Mouse (Mus musculus): ENCODE measurements at regions not wholly inside any gene's neighbourhood (a gene's known extent, or its start where the extent isn't known, plus 50 kb on each side); places are given as distances from the start of the nearest gene placed in this dataset.

DNA sequence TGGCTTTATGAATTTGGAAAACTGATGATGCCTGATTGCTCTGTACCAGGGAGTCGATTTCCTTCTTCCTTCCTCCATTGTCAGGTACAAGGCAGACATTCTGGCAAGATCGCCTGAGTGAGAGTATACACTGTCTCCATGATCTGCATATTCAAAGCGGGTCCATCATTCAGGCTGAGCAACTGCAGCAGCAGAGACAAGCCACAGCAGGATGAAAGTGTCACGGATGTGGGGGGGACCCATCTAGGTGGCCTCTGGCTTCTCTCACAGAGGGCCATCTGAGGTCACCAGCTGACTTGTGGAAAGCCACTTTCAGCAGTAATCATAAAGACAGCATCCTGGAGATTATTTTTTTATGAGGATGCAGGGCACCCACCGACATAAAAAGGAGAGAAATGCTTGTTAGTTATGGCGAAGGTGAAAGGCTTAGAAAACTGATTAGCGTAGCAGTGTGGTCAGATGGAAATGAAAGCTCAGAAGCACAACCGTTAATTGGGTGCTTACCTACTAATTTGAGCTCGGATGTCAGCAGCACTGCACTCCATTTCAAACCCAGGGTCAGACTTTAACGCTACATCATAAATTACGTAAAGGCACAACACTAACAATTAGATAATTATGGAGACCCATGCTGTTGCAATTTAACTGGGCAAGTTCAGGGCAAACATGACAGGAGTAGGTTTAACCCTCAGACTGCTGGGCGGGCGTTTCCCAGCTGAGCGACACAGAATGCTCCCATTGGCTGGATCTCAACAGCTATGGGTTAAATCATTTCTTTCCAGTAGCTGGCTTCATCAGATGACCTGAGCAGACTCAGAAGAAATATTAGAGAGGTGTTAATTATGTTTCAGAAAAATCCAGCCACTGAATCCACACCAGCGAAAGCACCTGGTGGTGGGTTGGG lies 189.3 kb downstream of the Arrdc4 start:
- H3K4me2 ChIP-seq (ENCODE audit: low read depth, low read length) = no peak overlapping the region
- no peak overlapping the region for H3K9ac ChIP-seq (ENCODE audit: low read length)
- no peak overlapping the region for H3K4me3 ChIP-seq (ENCODE audit: low read length)
- no peaks in the 10 kb centered on the region for H3K9me3 ChIP-seq (replicated peaks; ENCODE audit: control insufficient read depth, low read length)
- no peak overlapping the region for H3K27ac ChIP-seq (ENCODE audit: low read length)
- 71% methylated on average over 15 of the region's 15 CpGs for WGBS
- no peak for ATAC-seq (replicated peaks; ENCODE audit: extremely low read depth, insufficient read depth, low FRiP score)
- H3K36me3 ChIP-seq (ENCODE audit: control insufficient read depth, insufficient read depth) = no peaks in the 10 kb centered on the region
- no peaks in the 10 kb centered on the region for H3K27me3 ChIP-seq (ENCODE audit: control insufficient read depth, insufficient read depth, low read length)
- peaks cover 3% of the 10 kb centered on the region; the same call in 1 of the 2 replicates for H3K4me1 ChIP-seq (ENCODE audit: control insufficient read depth, insufficient read depth, low read length)

DNA sequence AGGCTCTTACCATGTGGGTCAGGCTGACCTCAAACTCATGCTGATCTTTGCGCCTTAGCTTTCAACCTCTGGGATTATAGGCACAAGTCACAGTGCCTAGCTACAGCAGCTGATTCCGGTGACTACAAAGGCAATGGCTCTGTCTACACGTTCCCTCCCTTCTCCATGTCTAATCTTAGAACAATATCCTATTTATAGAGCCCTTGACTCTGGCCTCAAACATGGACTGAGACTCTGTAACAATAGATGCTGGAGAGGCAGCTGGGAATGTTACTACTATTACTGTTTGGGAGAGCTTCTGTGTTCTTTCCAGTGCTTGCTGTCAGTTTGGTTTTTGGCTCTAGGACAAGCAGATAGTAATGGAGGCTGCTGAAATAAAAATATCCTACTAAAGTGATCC lies 198.7 kb downstream of the Arrdc4 start:
- no peaks in the 10 kb centered on the region for H3K36me3 ChIP-seq (ENCODE audit: control insufficient read depth, insufficient read depth)
- 28% methylated on average over 3 of the region's 3 CpGs for WGBS
- H3K9ac ChIP-seq (ENCODE audit: low read length) = no peak overlapping the region
- H3K4me1 ChIP-seq (ENCODE audit: control insufficient read depth, insufficient read depth, low read length) = peaks cover 15% of the 10 kb centered on the region
- peak overlapping the region; percentile 25; the same call in 1 of the 2 replicates for H3K4me2 ChIP-seq (ENCODE audit: low read depth, low read length)
- 0 out of 2 replicates have a peak, but pooled peaks cover 3% of the 10 kb centered on the region for H3K9me3 ChIP-seq (replicated peaks; ENCODE audit: control insufficient read depth, low read length)
- peak overlapping the region; percentile 93 for H3K27ac ChIP-seq (ENCODE audit: low read length)
- no peak overlapping the region for H3K4me3 ChIP-seq (ENCODE audit: low read length)
- ATAC-seq (replicated peaks; ENCODE audit: extremely low read depth, insufficient read depth, low FRiP score) = peak; percentile 95
- no peaks in the 10 kb centered on the region for H3K27me3 ChIP-seq (ENCODE audit: control insufficient read depth, insufficient read depth, low read length)

DNA sequence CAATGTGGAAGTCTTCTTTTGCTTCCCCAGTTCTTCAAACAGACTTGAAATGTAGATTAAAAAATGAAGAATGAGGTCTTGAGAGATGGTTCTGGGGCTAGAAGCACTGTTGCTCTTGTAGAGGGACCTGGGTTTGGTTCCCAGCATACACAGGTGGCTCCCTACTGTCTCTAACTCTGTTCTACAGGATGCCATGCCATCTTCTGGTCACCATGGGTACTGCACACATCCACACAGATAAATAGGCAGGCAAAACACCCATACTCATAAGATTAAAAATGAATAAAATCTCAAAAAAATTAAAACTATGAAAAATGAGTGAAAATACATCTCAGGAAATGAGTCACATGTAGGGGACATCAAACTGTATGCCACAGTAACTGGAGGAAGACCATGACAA lies 200.9 kb downstream of the Arrdc4 start:
- H3K36me3 ChIP-seq (ENCODE audit: control insufficient read depth, insufficient read depth) = no peaks in the 10 kb centered on the region
- H3K4me3 ChIP-seq (ENCODE audit: low read length) = no peak overlapping the region
- H3K27me3 ChIP-seq (ENCODE audit: control insufficient read depth, insufficient read depth, low read length) = no peaks in the 10 kb centered on the region
- H3K4me1 ChIP-seq (ENCODE audit: control insufficient read depth, insufficient read depth, low read length) = peaks cover 15% of the 10 kb centered on the region
- H3K4me2 ChIP-seq (ENCODE audit: low read depth, low read length) = no peak overlapping the region
- H3K9me3 ChIP-seq (replicated peaks; ENCODE audit: control insufficient read depth, low read length) = 0 out of 2 replicates have a peak, but pooled peaks cover 3% of the 10 kb centered on the region
- ATAC-seq (replicated peaks; ENCODE audit: extremely low read depth, insufficient read depth, low FRiP score) = no peak
- no peak overlapping the region for H3K27ac ChIP-seq (ENCODE audit: low read length)
- no peak overlapping the region for H3K9ac ChIP-seq (ENCODE audit: low read length)

DNA sequence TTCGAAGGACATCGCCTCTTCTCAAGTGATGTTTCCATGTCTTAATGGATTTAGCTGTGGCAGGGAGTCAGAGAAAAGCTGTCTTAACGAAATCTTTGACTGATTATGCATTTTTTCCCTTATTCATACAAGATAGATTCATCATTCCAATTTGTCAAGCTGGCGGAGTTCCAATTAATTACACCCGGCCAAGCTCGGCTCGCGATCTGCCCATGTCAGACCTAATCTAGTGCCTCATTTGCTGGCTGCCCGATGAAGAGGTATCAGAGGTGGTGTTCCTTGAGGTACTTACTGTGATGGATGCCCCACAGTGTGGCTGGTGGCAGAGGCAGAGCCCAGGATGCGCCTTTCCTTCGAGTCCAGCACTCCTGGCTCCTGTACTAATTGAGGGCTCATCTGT lies 204.9 kb downstream of the Arrdc4 start:
- H3K4me3 ChIP-seq (ENCODE audit: low read length) = no peak overlapping the region
- no peak for ATAC-seq (replicated peaks; ENCODE audit: extremely low read depth, insufficient read depth, low FRiP score)
- 0 out of 2 replicates have a peak, but pooled peaks cover 3% of the 10 kb centered on the region for H3K9me3 ChIP-seq (replicated peaks; ENCODE audit: control insufficient read depth, low read length)
- WGBS = 71% methylated on average over 11 of the region's 11 CpGs
- no peak overlapping the region for H3K4me2 ChIP-seq (ENCODE audit: low read depth, low read length)
- H3K27me3 ChIP-seq (ENCODE audit: control insufficient read depth, insufficient read depth, low read length) = no peaks in the 10 kb centered on the region
- no peak overlapping the region for H3K9ac ChIP-seq (ENCODE audit: low read length)
- H3K36me3 ChIP-seq (ENCODE audit: control insufficient read depth, insufficient read depth) = no peaks in the 10 kb centered on the region
- H3K4me1 ChIP-seq (ENCODE audit: control insufficient read depth, insufficient read depth, low read length) = peaks cover under 1% of the 10 kb centered on the region
- no peak overlapping the region for H3K27ac ChIP-seq (ENCODE audit: low read length)

DNA sequence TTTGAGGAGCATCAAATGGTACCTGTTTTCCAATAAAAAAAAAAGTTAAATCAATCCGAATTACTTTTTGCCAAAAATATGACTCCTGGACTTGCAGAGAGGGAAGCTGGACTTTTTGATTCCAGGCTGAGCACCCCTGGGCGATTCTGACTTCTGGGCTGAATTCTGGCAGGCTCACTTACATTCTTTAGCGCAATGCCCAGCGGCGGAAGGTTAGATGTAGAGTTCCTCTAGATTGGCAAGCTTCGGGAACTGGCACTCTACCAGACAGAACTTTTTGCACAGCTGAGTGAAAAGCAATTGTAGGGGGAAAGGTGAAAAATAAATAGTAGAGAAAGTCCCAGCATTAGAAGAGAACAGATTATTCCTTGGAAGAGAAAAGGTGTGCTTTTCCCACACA lies 235.5 kb downstream of the Fam169b start:
- Histone ChIP-seq H3K4me2 (ENCODE audit: low read depth, low read length) (no peak overlapping the region), H3K27ac (ENCODE audit: low read length) (no peak overlapping the region), H3K4me3 (ENCODE audit: low read length) (no peak overlapping the region), H3K27me3 (ENCODE audit: control insufficient read depth, insufficient read depth, low read length) (no peaks in the 10 kb centered on the region), H3K4me1 (ENCODE audit: control insufficient read depth, insufficient read depth, low read length) (no peaks in the 10 kb centered on the region), H3K9ac (ENCODE audit: low read length) (no peak overlapping the region), H3K36me3 (ENCODE audit: control insufficient read depth, insufficient read depth) (no peaks in the 10 kb centered on the region), H3K9me3 (replicated peaks; ENCODE audit: control insufficient read depth, low read length) (peaks cover 3% of the 10 kb centered on the region)
- ATAC-seq (replicated peaks; ENCODE audit: extremely low read depth, insufficient read depth, low FRiP score) = no peak
- WGBS = 73% methylated on average over 6 of the region's 6 CpGs

DNA sequence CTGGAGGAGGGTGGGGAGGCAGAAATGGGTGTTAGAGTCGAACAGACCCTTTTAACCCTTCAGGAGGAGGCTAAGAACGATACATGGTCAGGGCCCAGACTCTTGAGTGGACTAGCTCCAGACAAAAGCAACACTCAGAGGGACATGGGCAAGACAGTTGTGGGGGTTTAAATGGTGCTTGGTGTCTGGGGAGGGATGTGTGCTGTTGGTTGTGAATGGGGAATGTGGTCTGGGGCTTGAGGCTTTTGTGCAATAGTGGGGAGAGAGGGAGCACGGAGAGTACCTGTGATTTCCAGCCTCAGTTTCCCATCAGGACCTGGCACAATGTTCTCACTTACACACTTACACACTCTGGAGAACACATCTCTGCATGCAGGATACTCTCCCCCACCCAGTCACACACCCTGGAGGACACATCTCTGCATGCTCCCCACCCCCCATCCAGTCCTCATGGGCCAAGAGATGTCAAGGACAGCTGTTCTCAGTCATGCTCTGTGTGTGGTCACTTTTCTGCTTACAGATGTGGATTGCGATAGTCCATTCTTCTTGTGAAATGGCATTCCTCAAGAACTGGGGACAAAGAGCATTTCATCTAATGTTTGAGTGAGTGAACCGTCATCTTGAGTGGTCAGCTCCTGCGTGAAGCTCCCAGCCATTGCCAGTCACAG lies 217.6 kb downstream of the Fam169b start:
- Histone ChIP-seq H3K27ac (ENCODE audit: low read length) (no peak overlapping the region), H3K27me3 (ENCODE audit: control insufficient read depth, insufficient read depth, low read length) (no peaks in the 10 kb centered on the region), H3K4me2 (ENCODE audit: low read depth, low read length) (no peak overlapping the region), H3K9me3 (replicated peaks; ENCODE audit: control insufficient read depth, low read length) (no peaks in the 10 kb centered on the region), H3K9ac (ENCODE audit: low read length) (no peak overlapping the region), H3K36me3 (ENCODE audit: control insufficient read depth, insufficient read depth) (no peaks in the 10 kb centered on the region), H3K4me1 (ENCODE audit: control insufficient read depth, insufficient read depth, low read length) (no peaks in the 10 kb centered on the region), H3K4me3 (ENCODE audit: low read length) (no peak overlapping the region)
- 69% methylated on average over 6 of the region's 6 CpGs for WGBS
- no peak for ATAC-seq (replicated peaks; ENCODE audit: extremely low read depth, insufficient read depth, low FRiP score)

DNA sequence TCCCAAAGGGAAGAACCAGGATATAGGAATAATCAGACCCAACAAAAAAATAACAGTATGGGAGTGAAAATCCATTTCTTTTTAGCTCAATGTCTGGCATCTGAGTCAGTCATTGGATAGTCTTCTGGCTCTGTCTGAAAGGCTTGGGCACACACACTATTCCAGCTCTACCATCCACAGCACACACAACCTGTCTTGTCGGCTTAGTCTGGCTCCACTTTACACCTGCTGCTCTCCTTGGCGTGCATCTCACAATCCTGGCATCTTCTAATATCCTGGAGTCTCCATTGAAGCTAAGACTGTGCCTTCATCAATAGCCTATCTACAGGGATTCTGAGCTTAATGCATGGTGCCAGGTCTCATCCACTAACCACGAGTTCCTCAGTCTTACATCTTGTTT lies 213.0 kb downstream of the Fam169b start:
- no peaks in the 10 kb centered on the region for H3K9me3 ChIP-seq (replicated peaks; ENCODE audit: control insufficient read depth, low read length)
- H3K4me1 ChIP-seq (ENCODE audit: control insufficient read depth, insufficient read depth, low read length) = no peaks in the 10 kb centered on the region
- ATAC-seq (replicated peaks; ENCODE audit: extremely low read depth, insufficient read depth, low FRiP score) = no peak
- no peak overlapping the region for H3K27ac ChIP-seq (ENCODE audit: low read length)
- H3K27me3 ChIP-seq (ENCODE audit: control insufficient read depth, insufficient read depth, low read length) = no peaks in the 10 kb centered on the region
- H3K4me2 ChIP-seq (ENCODE audit: low read depth, low read length) = no peak overlapping the region
- no peaks in the 10 kb centered on the region for H3K36me3 ChIP-seq (ENCODE audit: control insufficient read depth, insufficient read depth)
- H3K4me3 ChIP-seq (ENCODE audit: low read length) = no peak overlapping the region
- H3K9ac ChIP-seq (ENCODE audit: low read length) = no peak overlapping the region
- WGBS = 83% methylated on average over 3 of the region's 3 CpGs

DNA sequence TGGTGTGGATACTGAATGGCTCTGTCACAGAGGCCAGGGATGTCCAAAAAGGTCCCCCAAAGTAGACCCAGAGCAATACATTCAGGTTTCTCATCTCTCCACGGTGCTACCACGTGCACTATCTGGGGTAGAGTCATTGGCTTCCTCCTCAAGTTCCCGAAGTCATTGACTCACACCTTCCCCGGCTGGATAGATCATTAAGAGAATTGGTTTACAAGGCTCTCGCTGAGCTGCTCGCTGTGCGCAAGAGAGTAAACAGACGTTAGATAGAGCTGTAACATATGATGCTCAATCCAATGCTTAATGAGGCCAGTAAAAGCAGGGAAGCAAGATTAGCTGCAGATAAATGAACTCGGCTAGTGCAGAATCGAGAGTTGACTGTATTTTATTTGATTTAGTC lies 208.9 kb downstream of the Fam169b start:
- Histone ChIP-seq H3K36me3 (ENCODE audit: control insufficient read depth, insufficient read depth) (no peaks in the 10 kb centered on the region), H3K4me2 (ENCODE audit: low read depth, low read length) (no peak overlapping the region)
- WGBS = 63% methylated on average over 10 of the region's 10 CpGs

DNA sequence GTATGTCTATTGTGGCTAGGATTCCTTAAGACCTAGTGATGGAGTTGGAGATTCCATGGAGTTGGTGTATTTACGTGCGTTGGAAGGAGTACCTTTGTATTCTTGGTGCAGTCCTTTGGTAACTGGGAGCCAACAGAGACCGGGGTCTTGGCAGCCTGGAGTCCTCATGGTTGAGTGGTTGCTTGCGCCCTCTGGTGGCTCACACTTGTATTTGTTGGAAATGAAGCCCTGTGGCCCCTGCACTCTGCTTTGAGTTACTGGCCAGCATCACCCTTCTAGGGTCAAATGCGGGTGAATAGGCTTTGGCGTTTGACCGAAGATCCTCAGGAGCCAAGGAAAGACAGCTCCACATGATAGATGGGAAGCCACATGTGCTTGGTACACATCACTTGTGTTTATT lies 207.1 kb downstream of the Fam169b start:
- no peak overlapping the region for H3K4me2 ChIP-seq (ENCODE audit: low read depth, low read length)
- peak; percentile 69; the same call in 1 of the 2 replicates for ATAC-seq (replicated peaks; ENCODE audit: extremely low read depth, insufficient read depth, low FRiP score)
- peaks cover 3% of the 10 kb centered on the region; the same call in 1 of the 2 replicates for H3K27me3 ChIP-seq (ENCODE audit: control insufficient read depth, insufficient read depth, low read length)

More for the DNA sequence above, 208.9 kb downstream of the Fam169b start:
- ATAC-seq (replicated peaks; ENCODE audit: extremely low read depth, insufficient read depth, low FRiP score) = no peak
- H3K27me3 ChIP-seq (ENCODE audit: control insufficient read depth, insufficient read depth, low read length) = peaks cover 3% of the 10 kb centered on the region; the same call in 1 of the 2 replicates
- no peaks in the 10 kb centered on the region for H3K9me3 ChIP-seq (replicated peaks; ENCODE audit: control insufficient read depth, low read length)
- H3K4me3 ChIP-seq (ENCODE audit: low read length) = no peak overlapping the region
- H3K27ac ChIP-seq (ENCODE audit: low read length) = no peak overlapping the region
- no peaks in the 10 kb centered on the region for H3K4me1 ChIP-seq (ENCODE audit: control insufficient read depth, insufficient read depth, low read length)
- H3K9ac ChIP-seq (ENCODE audit: low read length) = no peak overlapping the region

More for the DNA sequence above, 207.1 kb downstream of the Fam169b start:
- H3K27ac ChIP-seq (ENCODE audit: low read length) = no peak overlapping the region
- no peaks in the 10 kb centered on the region for H3K4me1 ChIP-seq (ENCODE audit: control insufficient read depth, insufficient read depth, low read length)
- WGBS = 25% methylated on average over 7 of the region's 7 CpGs
- no peak overlapping the region for H3K4me3 ChIP-seq (ENCODE audit: low read length)
- H3K36me3 ChIP-seq (ENCODE audit: control insufficient read depth, insufficient read depth) = no peaks in the 10 kb centered on the region
- H3K9me3 ChIP-seq (replicated peaks; ENCODE audit: control insufficient read depth, low read length) = no peaks in the 10 kb centered on the region
- H3K9ac ChIP-seq (ENCODE audit: low read length) = no peak overlapping the region
